8 mouse cellular contexts compared by ENCODE assay signal in the genomic region with DNA sequence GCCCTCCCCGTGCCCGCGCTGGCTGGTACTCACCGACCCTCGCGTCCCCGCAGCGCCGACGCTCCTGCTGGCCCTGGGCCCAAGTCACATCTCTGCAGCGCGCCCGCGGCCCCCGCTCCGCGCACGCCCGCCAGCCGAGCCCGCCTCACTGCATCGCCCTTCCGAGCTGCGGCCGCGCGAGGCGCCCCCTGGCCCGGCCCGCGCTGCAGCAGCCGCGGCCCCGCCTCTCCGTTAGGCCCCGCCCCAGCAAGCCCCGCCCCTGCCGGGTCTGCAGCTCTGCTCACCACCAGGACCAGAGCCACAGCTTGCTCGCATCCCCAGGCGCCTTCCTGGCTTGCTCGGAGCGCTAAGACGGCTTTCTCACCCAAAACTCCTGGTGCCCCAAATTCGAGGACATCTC. TPM values are rescaled to one million over a fixed set of nuclear protein-coding genes. Genes with fewer than 3 reads are reported as not detected.
A peak's percentile ranks its signal among the peaks of the same experiment; 100 is the strongest.
DNase-seq lines count a peak whose midpoint lies in the region; ATAC-seq and TF ChIP-seq lines count a peak whose summit lies in the region.

A gene (minus strand): TSS at position 205 of the 400 bp plus-strand sequence.

- H3K36me3 ChIP-seq in forebrain, embryonic 13.5 days (ENCODE audit: poor library complexity, severe bottlenecking), result no peaks in the 10 kb centered on the region
- H3K36me3 ChIP-seq in lung, embryonic 14.5 days (ENCODE audit: insufficient read depth), result no peaks in the 10 kb centered on the region
- H3K36me3 ChIP-seq in thymus, adult 2 months (ENCODE audit: control insufficient read depth, insufficient read depth, low read length), result no peaks in the 10 kb centered on the region

- no peaks in the 10 kb centered on the region for H3K9me3 ChIP-seq in forebrain, embryonic 13.5 days (replicated peaks)
- no peaks in the 10 kb centered on the region for H3K9me3 ChIP-seq in lung, embryonic 14.5 days (ENCODE audit: low read depth, low read length)

- peaks cover 6% of the 10 kb centered on the region; the same call in 1 of the 2 replicates for H3K27me3 ChIP-seq in forebrain, embryonic 13.5 days
- H3K27me3 ChIP-seq in lung, embryonic 14.5 days (ENCODE audit: insufficient read depth, low read length), result no peaks in the 10 kb centered on the region
- H3K27me3 ChIP-seq in thymus, adult 2 months (ENCODE audit: control insufficient read depth, insufficient read depth, low read length), result peaks cover 11% of the 10 kb centered on the region

- TF ChIP-seq POLR2A in thymus, adult 2 months (IDR thresholded peaks at IDR 0.05; ENCODE audit: control insufficient read depth, extremely low read depth, insufficient read depth, low read length, poor library complexity), result no peak

- no peak for TF ChIP-seq CTCF in lung, embryonic 14.5 days (IDR thresholded peaks at IDR 0.05; ENCODE audit: low read depth)
- peak; percentile 36; the same call in 1 of the 2 replicates for TF ChIP-seq CTCF in thymus, adult 2 months (IDR thresholded peaks at IDR 0.05; ENCODE audit: borderline replicate concordance, control insufficient read depth, extremely low read depth, insufficient read depth, low read length, poor library complexity)

- H3K4me2 ChIP-seq in forebrain, embryonic 13.5 days, result peak within 1 kb of the TSS; percentile 90
- H3K4me2 ChIP-seq in lung, embryonic 14.5 days, result peak within 1 kb of the TSS; percentile 91

- under 1% methylated on average over 24 of the region's 44 CpGs for WGBS in forebrain, embryonic 13.5 days
- WGBS in lung, embryonic 14.5 days, result under 1% methylated on average over 42 of the region's 44 CpGs
- WGBS in thymus, adult 2 months, result under 1% methylated on average over 44 of the region's 44 CpGs

- ATAC-seq in CD4-positive, CD25-positive, alpha-beta regulatory T cell, adult 4 months, result peak; percentile 59
- ATAC-seq in forebrain, embryonic 13.5 days, result peak; percentile 82
- ATAC-seq in lung, embryonic 14.5 days (ENCODE audit: insufficient read depth), result peak; percentile 95

- peak within 1 kb of the TSS; percentile 66 for H3K4me3 ChIP-seq in forebrain, embryonic 13.5 days
- peak within 1 kb of the TSS; percentile 61 for H3K4me3 ChIP-seq in lung, embryonic 14.5 days (ENCODE audit: low read depth, low read length)
- H3K4me3 ChIP-seq in thymus, adult 2 months (ENCODE audit: control insufficient read depth, insufficient read depth, low read length), result peak within 1 kb of the TSS; percentile 38

- peak within 1 kb of the TSS; percentile 85 for H3K27ac ChIP-seq in forebrain, embryonic 13.5 days
- no peak within 1 kb of the TSS; the same call in 1 of the 2 replicates for H3K27ac ChIP-seq in lung, embryonic 14.5 days (ENCODE audit: low read depth)
- H3K27ac ChIP-seq in thymus, adult 2 months (ENCODE audit: control insufficient read depth, insufficient read depth, low read length), result no peak within 1 kb of the TSS

- peaks cover 57% of the 10 kb centered on the region for H3K4me1 ChIP-seq in forebrain, embryonic 13.5 days
- H3K4me1 ChIP-seq in lung, embryonic 14.5 days (ENCODE audit: insufficient read depth), result peaks cover 18% of the 10 kb centered on the region
- H3K4me1 ChIP-seq in thymus, adult 2 months (replicated peaks; ENCODE audit: control insufficient read depth, insufficient read depth, low read length), result peaks cover 17% of the 10 kb centered on the region

- peak within 1 kb of the TSS; percentile 79 for H3K9ac ChIP-seq in forebrain, embryonic 13.5 days
- H3K9ac ChIP-seq in lung, embryonic 14.5 days, result peak within 1 kb of the TSS; percentile 77

- intact Hi-C loops in heart, postnatal 10 days (cut with DNase I), result no loop called here

- peak; percentile 49 for DNase-seq in c-Kit-positive CD71-negative TER-119-negative erythroid progenitor cells, embryonic 14.5 days (ENCODE audit: low read depth)
- peak; percentile 92 to 93 for DNase-seq in heart, postnatal 10 days
- peak; percentile 96 to 97 for DNase-seq in kidney, postnatal 4 days
- DNase-seq in lung, embryonic 14.5 days, result peak; percentile 98
- DNase-seq in ovary, adult 18-20 months (ENCODE audit: low spot score), result peak; percentile 86
- DNase-seq in thymus, adult 2 months, result peak; percentile 93

RNA-seq across cellular contexts. Expression of the gene that starts here (rescaled TPM):
- polyA plus RNA-seq in CD4-positive, CD25-positive, alpha-beta regulatory T cell, adult 4 months (2017; shearing (Covaris generic)), result 1 to 10 TPM in 1 of 2 experiments, under 1 TPM in 1; 0.98 to 1.0 TPM
- 8.4 and 9.7 TPM in 2 replicates for polyA plus RNA-seq in forebrain, embryonic 13.5 days (2015; fragmentation: Nextera tagmentation; extraction: Ambion mirVana)
- 10 to 100 TPM; 20.7 to 22.4 TPM for total RNA-seq in heart, postnatal 10 days (2021)
- polyA plus RNA-seq in lung, embryonic 14.5 days (2014; fragmentation: Nextera tagmentation; extraction: Ambion mirVana), result 7.6 and 10.9 TPM in 2 replicates
- polyA plus RNA-seq in thymus, adult 2 months (2012; rRNA removed), result 15.2 and 20.0 TPM in 2 replicates
